8 mouse cellular contexts compared by ENCODE assay signal in the genomic region with DNA sequence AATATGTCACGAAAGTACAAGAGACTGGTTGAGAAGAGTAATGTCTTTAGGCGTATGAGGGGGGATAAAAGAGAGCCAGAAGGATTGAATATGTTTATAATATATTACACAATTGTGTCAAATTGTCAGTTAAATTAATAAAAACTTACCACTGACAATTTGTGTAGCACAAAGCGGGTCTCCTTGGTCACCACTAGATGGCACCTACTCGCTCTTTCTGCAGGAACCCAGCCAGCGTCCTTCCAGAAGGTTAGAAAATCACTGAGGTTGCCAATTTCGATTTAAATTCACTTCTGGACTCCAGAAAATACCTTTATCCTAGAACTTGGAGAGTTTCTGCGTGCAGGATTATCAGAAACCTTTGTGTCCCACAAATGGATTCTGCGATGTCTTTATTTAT.
DNase-seq lines count a peak whose midpoint lies in the region; ATAC-seq and TF ChIP-seq lines count a peak whose summit lies in the region.

No protein-coding gene starts in this region.

- H3K9ac ChIP-seq in forebrain, embryonic 15.5 days (replicated peaks), result no peak overlapping the region
- H3K9ac ChIP-seq in forebrain, embryonic 16.5 days (replicated peaks; ENCODE audit: low read depth, low read length), result no peak overlapping the region

- no peaks in the 10 kb centered on the region for H3K36me3 ChIP-seq in forebrain, embryonic 15.5 days
- H3K36me3 ChIP-seq in forebrain, embryonic 16.5 days (ENCODE audit: control insufficient read depth, insufficient read depth), result no peaks in the 10 kb centered on the region
- no peaks in the 10 kb centered on the region for H3K36me3 ChIP-seq in spleen, adult 2 months (ENCODE audit: control insufficient read depth, insufficient read depth, low read length)

- no peaks in the 10 kb centered on the region for H3K27me3 ChIP-seq in forebrain, embryonic 15.5 days
- no peaks in the 10 kb centered on the region for H3K27me3 ChIP-seq in forebrain, embryonic 16.5 days (replicated peaks; ENCODE audit: control insufficient read depth, insufficient read depth, low read length)
- no peaks in the 10 kb centered on the region for H3K27me3 ChIP-seq in spleen, adult 2 months (ENCODE audit: control insufficient read depth, insufficient read depth, low read length)

- peak; percentile 8; the same call in 1 of the 2 replicates for TF ChIP-seq CTCF in spleen, adult 2 months (IDR thresholded peaks at IDR 0.05; ENCODE audit: extremely low read depth, insufficient read depth, insufficient read length, insufficient replicate concordance)

- H3K27ac ChIP-seq in forebrain, embryonic 15.5 days (replicated peaks), result no peak overlapping the region
- no peak overlapping the region for H3K27ac ChIP-seq in forebrain, embryonic 16.5 days (ENCODE audit: low read length)
- no peak overlapping the region for H3K27ac ChIP-seq in spleen, adult 2 months (ENCODE audit: insufficient read depth, low read length)

- 36% methylated on average over 8 of the region's 8 CpGs for WGBS in forebrain, embryonic 15.5 days
- 32% methylated on average over 8 of the region's 8 CpGs for WGBS in forebrain, embryonic 16.5 days
- WGBS in spleen, adult 2 months, result 35% methylated on average over 8 of the region's 8 CpGs

- peaks cover 23% of the 10 kb centered on the region for H3K4me1 ChIP-seq in forebrain, embryonic 15.5 days
- peaks cover 18% of the 10 kb centered on the region for H3K4me1 ChIP-seq in forebrain, embryonic 16.5 days (replicated peaks; ENCODE audit: control insufficient read depth, insufficient read depth, low read length)
- H3K4me1 ChIP-seq in spleen, adult 2 months (ENCODE audit: control insufficient read depth, insufficient read depth, insufficient read length), result no peaks in the 10 kb centered on the region

- TF ChIP-seq POLR2A in spleen, adult 2 months (IDR thresholded peaks at IDR 0.05; ENCODE audit: low read depth, low read length), result no peak

- H3K9me3 ChIP-seq in forebrain, embryonic 15.5 days, result no peaks in the 10 kb centered on the region
- no peaks in the 10 kb centered on the region for H3K9me3 ChIP-seq in forebrain, embryonic 16.5 days (ENCODE audit: control insufficient read depth, low read length)

- ATAC-seq in forebrain, embryonic 15.5 days (replicated peaks), result 0 out of 2 replicates have a peak, but pooled peaks have one; percentile 7
- no peak for ATAC-seq in forebrain, embryonic 16.5 days

- no peak for DNase-seq in spleen, adult 2 months (ENCODE audit: low read depth in 1 of 2, low spot score in 2 of 2)
- DNase-seq in spleen, postnatal 10 days (ENCODE audit: low spot score in 2 of 2), result no peak
- DNase-seq in embryo, embryonic 10 days (ENCODE audit: low spot score), result peak; percentile 79
- DNase-seq in kidney, postnatal 25 days, result peak; percentile 57 to 59
- peak; percentile 13 for DNase-seq in naive thymus-derived CD4-positive, alpha-beta T cell, adult 2 months (ENCODE audit: low read depth)
- no peak for DNase-seq in frontal cortex, postnatal 14 days (ENCODE audit: low spot score in 2 of 2)

- H3K4me3 ChIP-seq in forebrain, embryonic 15.5 days, result no peak overlapping the region
- H3K4me3 ChIP-seq in forebrain, embryonic 16.5 days (replicated peaks; ENCODE audit: low read length), result no peak overlapping the region
- no peak overlapping the region for H3K4me3 ChIP-seq in spleen, adult 2 months (ENCODE audit: extremely low read depth, insufficient read depth, insufficient read length)

- no peak overlapping the region for H3K4me2 ChIP-seq in forebrain, embryonic 15.5 days (replicated peaks)
- no peak overlapping the region for H3K4me2 ChIP-seq in forebrain, embryonic 16.5 days (ENCODE audit: low read length)

Comparison
In these comparisons a context has a peak if more than half of its experiments do, and no peak if none do; other contexts are left out.
1. DNase-seq: peak in embryo, embryonic 10 days (single experiment), kidney, postnatal 25 days (2 of 2) and naive thymus-derived CD4-positive, alpha-beta T cell, adult 2 months (single experiment); none in spleen, adult 2 months (0 of 2), spleen, postnatal 10 days (0 of 2) and frontal cortex, postnatal 14 days (0 of 2).